Mouse (Mus musculus) limb, embryonic 13.5 days (tissue): ENCODE data around the gene Tsc22d3. TPM values are rescaled to one million over a fixed set of nuclear protein-coding genes. Genes with fewer than 3 reads are reported as not detected.
"Not testable (repeated sequence)": the region's sequence is repeated elsewhere in the genome, so short reads cannot be mapped to it uniquely, and the experiment has no call there.

ENCODE experiments used
- ATAC-seq: fragments of 200-750 bp; cut with Nextera tagmentation; 2 replicates; pipeline ENCODE4 v1.8.0; 2017; ENCODE audit warnings: low read depth, moderate number of reproducible peaks, moderate TSS enrichment; ENCODE audit not compliant: low FRiP score
- H3K27ac ChIP-seq: fragments of 300-500 bp; sonication (generic); 2 replicates; pipeline ENCODE4 v1.5.1; 2015; ENCODE audit warnings: inconsistent platforms, mild to moderate bottlenecking, moderate library complexity
- H3K27me3 ChIP-seq: fragments of 300-500 bp; sonication (generic); 2 replicates; pipeline ENCODE4 v1.6.1; 2015; ENCODE audit warnings: mild to moderate bottlenecking, inconsistent platforms
- H3K36me3 ChIP-seq: fragments of 300-500 bp; sonication (generic); 2 replicates; pipeline ENCODE4 v1.6.1; 2015; ENCODE audit warnings: inconsistent platforms, mild to moderate bottlenecking, moderate library complexity
- H3K4me1 ChIP-seq: fragments of 300-500 bp; sonication (generic); 2 replicates; pipeline ENCODE4 v1.6.1; 2015; ENCODE audit warnings: inconsistent platforms
- H3K4me2 ChIP-seq: fragments of 300-500 bp; sonication (generic); replicated peaks from 2 replicates; pipeline ENCODE4 v1.6.1; 2015; ENCODE audit warnings: inconsistent platforms, mild to moderate bottlenecking, moderate library complexity
- H3K4me3 ChIP-seq: fragments of 300-500 bp; sonication (generic); 2 replicates; pipeline ENCODE4 v1.5.1; 2015; ENCODE audit warnings: moderate library complexity, mild to moderate bottlenecking, inconsistent platforms
- H3K9ac ChIP-seq: fragments of 300-500 bp; sonication (generic); 2 replicates; pipeline ENCODE4 v1.6.1; 2015; ENCODE audit warnings: mild to moderate bottlenecking, inconsistent platforms
- H3K9me3 ChIP-seq: fragments of 300-500 bp; sonication (generic); 2 replicates; pipeline ENCODE4 v1.6.1; 2016; ENCODE audit warnings: inconsistent platforms
- WGBS: fragments of 180-500 bp; shearing (Covaris S2); methylation state at CpG from one replicate; pipeline ENCODE4 v1.1.7; 2015; 5-methylcytosine and 5-hydroxymethylcytosine counted together
- polyA plus RNA-seq: library from polyadenylated mRNA; unstranded; fragments of >200 nt; fragmentation: Nextera tagmentation; extraction: Ambion mirVana; gene quantifications from 2 replicates; pipeline ENCODE4 v1.2.1, GENCODE M21; 2015

Gene Tsc22d3
- polyA plus RNA-seq, 1 experiment from 2014 or later = 114 TPM

- Histone ChIP-seq H3K9me3 (no peaks in the 10 kb centered on the region), H3K27ac (no peak overlapping the region), H3K9ac (no peak overlapping the region), H3K36me3 (no peaks in the 10 kb centered on the region), H3K4me3 (no peak overlapping the region), H3K4me2 (no peak overlapping the region), H3K27me3 (peaks cover 45% of the 10 kb centered on the region), H3K4me1 (no peaks in the 10 kb centered on the region)
- no peak for ATAC-seq
- WGBS = 76% methylated on average over 6 of the region's 6 CpGs
These were observed 42.1 kb downstream of the Tsc22d3 start for GRCm38 (mm10) chrX:140558176-140558844.

DNA sequence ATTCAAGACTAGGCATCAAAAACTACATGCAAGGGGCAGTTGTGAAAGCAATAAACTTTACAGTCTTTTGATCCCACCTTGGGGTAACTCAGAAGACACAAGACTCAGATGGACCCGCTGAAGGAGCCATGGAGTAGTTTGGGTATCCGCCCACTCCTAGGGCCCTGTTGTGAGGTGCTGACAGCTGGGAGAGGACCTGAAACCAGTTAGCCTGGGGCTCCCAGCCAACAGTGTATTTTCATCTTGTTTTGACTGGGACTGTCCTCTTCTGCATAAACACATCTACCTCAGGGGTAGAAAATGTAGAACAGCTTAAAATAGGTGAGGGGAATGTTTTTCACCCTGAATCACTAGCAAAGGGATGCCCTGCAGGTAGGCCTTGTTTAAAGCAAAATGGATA lies 44.5 kb downstream of the Tsc22d3 start:
- no peak overlapping the region for H3K27ac ChIP-seq
- no peaks in the 10 kb centered on the region for H3K4me1 ChIP-seq
- H3K36me3 ChIP-seq = no peaks in the 10 kb centered on the region
- H3K4me2 ChIP-seq = no peak overlapping the region
- H3K9me3 ChIP-seq = no peaks in the 10 kb centered on the region
- peaks cover 62% of the 10 kb centered on the region for H3K27me3 ChIP-seq
- no peak for ATAC-seq
- H3K9ac ChIP-seq = no peak overlapping the region
- no peak overlapping the region for H3K4me3 ChIP-seq
- 62% methylated on average over 2 of the region's 2 CpGs for WGBS

DNA sequence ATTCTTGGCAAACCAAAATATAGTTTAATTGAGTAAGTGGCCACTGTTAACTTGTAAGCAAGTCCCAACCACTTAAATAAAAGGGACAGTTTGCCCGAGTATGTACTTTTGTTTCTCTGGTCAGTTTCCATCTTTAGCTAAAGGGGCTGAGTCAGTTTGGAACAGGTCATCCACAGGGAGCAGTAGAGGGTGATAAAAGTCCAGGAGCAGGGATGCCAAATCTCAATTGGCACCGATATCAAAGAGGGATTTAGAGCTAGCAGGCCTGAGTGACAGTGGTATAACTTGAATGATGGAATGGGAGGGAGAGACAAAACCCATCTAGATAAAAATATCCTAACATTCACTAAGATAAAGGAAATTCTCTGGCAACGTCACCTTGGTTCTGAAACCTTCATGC lies 45.0 kb downstream of the Tsc22d3 start:
- no peak for ATAC-seq
- H3K4me3 ChIP-seq = no peak overlapping the region
- H3K27me3 ChIP-seq = peaks cover 61% of the 10 kb centered on the region
- no peak overlapping the region for H3K27ac ChIP-seq
- H3K36me3 ChIP-seq = no peaks in the 10 kb centered on the region
- H3K4me1 ChIP-seq = no peaks in the 10 kb centered on the region
- no peak overlapping the region for H3K4me2 ChIP-seq
- no peak overlapping the region for H3K9ac ChIP-seq
- no peaks in the 10 kb centered on the region for H3K9me3 ChIP-seq
- 65% methylated on average over 3 of the region's 3 CpGs for WGBS

GRCm38 (mm10) chrX:140547660-140548419 lies 52.6 kb downstream of the Tsc22d3 start:
- Histone ChIP-seq H3K4me2 (no peak overlapping the region), H3K9ac (no peak overlapping the region), H3K9me3 (no peaks in the 10 kb centered on the region), H3K4me1 (no peaks in the 10 kb centered on the region), H3K36me3 (no peaks in the 10 kb centered on the region), H3K4me3 (no peak overlapping the region), H3K27ac (no peak overlapping the region), H3K27me3 (peaks cover 69% of the 10 kb centered on the region)
- ATAC-seq = no peak
- 76% methylated on average over 7 of the region's 7 CpGs for WGBS

GRCm38 (mm10) chrX:140544737-140545136 lies 55.7 kb downstream of the Tsc22d3 start:
- Histone ChIP-seq H3K4me1 (peaks cover 11% of the 10 kb centered on the region; the same call in 1 of the 2 replicates), H3K9me3 (no peaks in the 10 kb centered on the region), H3K36me3 (peaks cover 10% of the 10 kb centered on the region; the same call in 1 of the 2 replicates), H3K9ac (no peak overlapping the region), H3K4me3 (no peak overlapping the region), H3K27ac (no peak overlapping the region), H3K27me3 (peaks cover 76% of the 10 kb centered on the region), H3K4me2 (no peak overlapping the region)
- ATAC-seq = no peak
- WGBS = 39% methylated on average over 3 of the region's 3 CpGs

DNA sequence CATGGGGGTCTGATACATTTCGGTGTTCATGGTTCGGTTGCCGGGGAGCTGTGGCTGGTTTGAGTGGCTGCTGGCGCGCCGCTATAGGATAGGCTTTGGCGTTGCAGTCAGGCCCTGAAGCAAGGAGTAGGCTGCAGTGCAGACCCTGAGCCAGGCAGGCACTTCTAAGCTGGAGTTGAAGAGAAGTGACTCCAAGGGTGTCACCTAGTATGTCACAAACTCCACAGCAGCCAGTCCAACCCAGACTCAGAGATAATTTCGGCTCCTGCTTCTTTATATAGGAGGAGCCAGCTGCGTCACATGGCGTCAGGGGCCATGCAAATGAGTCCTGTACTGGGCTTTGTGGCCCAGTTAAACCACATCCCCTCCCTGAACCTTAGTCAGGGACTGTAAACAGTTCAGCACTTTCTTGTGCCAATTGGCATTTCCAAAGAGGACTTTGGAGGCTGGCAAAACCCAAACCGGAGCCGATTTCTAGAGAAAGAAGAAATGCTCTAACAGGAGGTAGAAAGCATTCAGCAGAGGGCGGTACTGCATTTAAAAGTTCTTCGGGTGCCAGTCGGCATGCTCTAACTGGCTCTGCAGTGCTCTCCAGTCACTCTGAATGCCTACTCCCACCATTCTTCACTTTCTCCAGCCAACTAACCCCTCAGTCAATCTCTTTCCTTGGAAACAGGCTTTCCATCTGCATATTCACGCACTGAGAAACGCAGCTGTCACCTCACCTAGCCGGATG lies 57.4 kb downstream of the Tsc22d3 start:
- H3K36me3 ChIP-seq = peaks cover 10% of the 10 kb centered on the region; the same call in 1 of the 2 replicates
- H3K27me3 ChIP-seq = peaks cover 77% of the 10 kb centered on the region
- H3K27ac ChIP-seq = peak overlapping the region; percentile 87
- H3K9me3 ChIP-seq = no peaks in the 10 kb centered on the region
- peaks cover 11% of the 10 kb centered on the region; the same call in 1 of the 2 replicates for H3K4me1 ChIP-seq
- H3K4me3 ChIP-seq = peak overlapping the region; percentile 51
- peak; percentile 89 for ATAC-seq
- WGBS = 25% methylated on average over 18 of the region's 18 CpGs
- H3K9ac ChIP-seq = peak overlapping the region; percentile 74
- peak overlapping the region; percentile 69 for H3K4me2 ChIP-seq

- H3K9me3 ChIP-seq = no peaks in the 10 kb centered on the region
- peaks cover 11% of the 10 kb centered on the region; the same call in 1 of the 2 replicates for H3K4me1 ChIP-seq
- H3K36me3 ChIP-seq = peaks cover 10% of the 10 kb centered on the region; the same call in 1 of the 2 replicates
- peak overlapping the region; percentile 74 for H3K9ac ChIP-seq
- H3K27me3 ChIP-seq = peaks cover 70% of the 10 kb centered on the region
- H3K4me2 ChIP-seq = peak overlapping the region; percentile 69
- peak; percentile 89 for ATAC-seq
- H3K4me3 ChIP-seq = peak overlapping the region; percentile 51
- H3K27ac ChIP-seq = peak overlapping the region; percentile 87
- WGBS = 11% methylated on average over 20 of the region's 21 CpGs
These were observed 58.0 kb downstream of the Tsc22d3 start for GRCm38 (mm10) chrX:140542474-140542845.

GRCm38 (mm10) chrX:140541711-140542473 lies 58.6 kb downstream of the Tsc22d3 start:
- Histone ChIP-seq H3K4me3 (peak overlapping the region; percentile 51), H3K9ac (peak overlapping the region; percentile 74), H3K27ac (peak overlapping the region; percentile 87), H3K27me3 (peaks cover 67% of the 10 kb centered on the region), H3K4me1 (peaks cover 11% of the 10 kb centered on the region; the same call in 1 of the 2 replicates), H3K9me3 (no peaks in the 10 kb centered on the region), H3K4me2 (peak overlapping the region; percentile 69), H3K36me3 (peaks cover 10% of the 10 kb centered on the region; the same call in 1 of the 2 replicates)
- 18% methylated on average over 10 of the region's 10 CpGs for WGBS
- peak; percentile 35 for ATAC-seq

DNA sequence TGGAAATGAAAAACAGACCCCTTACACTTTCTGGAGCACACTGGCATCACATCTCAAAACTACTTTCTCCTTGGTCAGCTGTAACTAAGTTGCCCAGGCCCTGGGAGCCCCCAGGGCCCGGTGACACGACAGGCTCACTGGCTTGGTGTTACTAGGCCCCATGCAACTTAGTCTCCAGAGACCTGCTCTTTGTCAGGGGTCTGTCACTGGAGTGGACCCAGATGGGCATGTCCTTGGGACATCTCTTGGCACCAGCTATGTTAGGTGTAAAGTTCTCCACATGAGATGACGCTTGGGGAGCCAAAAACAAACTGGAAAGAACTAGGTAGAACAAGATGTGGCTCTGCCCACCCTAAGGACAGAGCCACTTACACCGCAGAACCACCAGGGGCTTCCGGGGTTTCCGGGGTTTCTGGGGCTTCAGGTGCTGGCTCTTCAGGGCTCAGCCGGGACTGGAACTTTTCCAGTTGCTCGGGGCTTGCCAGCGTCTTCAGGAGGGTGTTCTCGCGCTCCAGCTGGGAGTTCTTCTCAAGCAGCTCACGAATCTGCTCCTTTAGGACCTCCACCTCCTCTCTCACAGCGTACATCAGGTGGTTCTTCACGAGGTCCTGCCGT lies 59.9 kb downstream of the Tsc22d3 start:
- H3K27me3 ChIP-seq = peaks cover 65% of the 10 kb centered on the region
- H3K36me3 ChIP-seq = peaks cover 10% of the 10 kb centered on the region; the same call in 1 of the 2 replicates
- peak overlapping the region; percentile 69; the same call in 1 of the 2 replicates for H3K4me2 ChIP-seq
- no peak overlapping the region for H3K9ac ChIP-seq
- H3K9me3 ChIP-seq = no peaks in the 10 kb centered on the region
- peaks cover 11% of the 10 kb centered on the region; the same call in 1 of the 2 replicates for H3K4me1 ChIP-seq
- no peak overlapping the region for H3K27ac ChIP-seq
- WGBS = 92% methylated on average over 15 of the region's 15 CpGs
- no peak for ATAC-seq
- H3K4me3 ChIP-seq = 0 out of 2 replicates have a peak overlapping the region, but pooled peaks have one; percentile 51

GRCm38 (mm10) chrX:140539831-140540230 lies 60.6 kb downstream of the Tsc22d3 start:
- WGBS = 93% methylated on average over 3 of the region's 3 CpGs
- Histone ChIP-seq H3K36me3 (peaks cover 10% of the 10 kb centered on the region; the same call in 1 of the 2 replicates), H3K27me3 (peaks cover 64% of the 10 kb centered on the region), H3K4me1 (peaks cover 11% of the 10 kb centered on the region; the same call in 1 of the 2 replicates)
- not testable (repeated sequence) for H3K9ac ChIP-seq, H3K27ac ChIP-seq, H3K9me3 ChIP-seq, H3K4me2 ChIP-seq, H3K4me3 ChIP-seq, ATAC-seq
